Mouse (Mus musculus) thymus, adult 2 months (tissue): Measurements from ENCODE around the gene Faap20. TPM values are rescaled to one million over a fixed set of nuclear protein-coding genes. Genes with fewer than 3 reads are reported as not detected.

Source experiments
- DNase-seq: peaks from one replicate; pipeline ENCODE4 v3.0.0; 2021
- H3K27ac ChIP-seq: fragments of 200-500 bp; 2 replicates; pipeline ENCODE4 v1.5.1; 2012; ENCODE audit warnings: low read length, control low read depth; ENCODE audit not compliant: control insufficient read depth, insufficient read depth
- H3K27me3 ChIP-seq: fragments of 200-500 bp; 2 replicates; pipeline ENCODE4 v1.6.1; 2012; ENCODE audit warnings: mild to moderate bottlenecking, low read length, moderate library complexity, mixed read lengths; ENCODE audit not compliant: control insufficient read depth, insufficient read depth
- H3K36me3 ChIP-seq: fragments of 200-500 bp; 2 replicates; pipeline ENCODE4 v1.6.1; 2012; ENCODE audit warnings: mild to moderate bottlenecking, low read length, moderate library complexity; ENCODE audit not compliant: control insufficient read depth, insufficient read depth
- H3K4me1 ChIP-seq: fragments of 200-500 bp; replicated peaks from 2 replicates; pipeline ENCODE4 v1.6.1; 2012; ENCODE audit warnings: low read length; ENCODE audit not compliant: control insufficient read depth, insufficient read depth
- H3K4me3 ChIP-seq: fragments of 200-500 bp; 2 replicates; pipeline ENCODE4 v1.5.1; 2012; ENCODE audit warnings: mild to moderate bottlenecking, low read length, control low read depth, moderate library complexity; ENCODE audit not compliant: control insufficient read depth, insufficient read depth
- CTCF ChIP-seq: fragments of 200-500 bp; IDR thresholded peaks from 2 replicates; pipeline ENCODE4 v1.5.1; 2012; ENCODE audit warnings: mild to moderate bottlenecking, control low read depth, low read length, moderate library complexity, borderline replicate concordance; ENCODE audit not compliant: control insufficient read depth, poor library complexity, insufficient read depth; ENCODE audit errors: extremely low read depth
- POLR2A ChIP-seq: fragments of 200-500 bp; IDR thresholded peaks from 2 replicates; pipeline ENCODE4 v1.6.1; 2012; ENCODE audit warnings: mild to moderate bottlenecking, low read length, control low read depth, moderate library complexity; ENCODE audit not compliant: control insufficient read depth, poor library complexity, insufficient read depth; ENCODE audit errors: extremely low read depth
- WGBS: fragments of 180-500 bp; shearing (Covaris S2); methylation state at CpG from one replicate; pipeline ENCODE4 v1.1.7; 2018; 5-methylcytosine and 5-hydroxymethylcytosine counted together
- polyA plus RNA-seq: library from polyadenylated mRNA; depleted of rRNA; stranded (reverse); fragments of >200 nt; gene quantifications from 2 replicates; pipeline ENCODE4 v1.2.3, GENCODE M21; 2012

Gene Faap20
- polyA plus RNA-seq, 1 experiment = 91.3 TPM

DNA sequence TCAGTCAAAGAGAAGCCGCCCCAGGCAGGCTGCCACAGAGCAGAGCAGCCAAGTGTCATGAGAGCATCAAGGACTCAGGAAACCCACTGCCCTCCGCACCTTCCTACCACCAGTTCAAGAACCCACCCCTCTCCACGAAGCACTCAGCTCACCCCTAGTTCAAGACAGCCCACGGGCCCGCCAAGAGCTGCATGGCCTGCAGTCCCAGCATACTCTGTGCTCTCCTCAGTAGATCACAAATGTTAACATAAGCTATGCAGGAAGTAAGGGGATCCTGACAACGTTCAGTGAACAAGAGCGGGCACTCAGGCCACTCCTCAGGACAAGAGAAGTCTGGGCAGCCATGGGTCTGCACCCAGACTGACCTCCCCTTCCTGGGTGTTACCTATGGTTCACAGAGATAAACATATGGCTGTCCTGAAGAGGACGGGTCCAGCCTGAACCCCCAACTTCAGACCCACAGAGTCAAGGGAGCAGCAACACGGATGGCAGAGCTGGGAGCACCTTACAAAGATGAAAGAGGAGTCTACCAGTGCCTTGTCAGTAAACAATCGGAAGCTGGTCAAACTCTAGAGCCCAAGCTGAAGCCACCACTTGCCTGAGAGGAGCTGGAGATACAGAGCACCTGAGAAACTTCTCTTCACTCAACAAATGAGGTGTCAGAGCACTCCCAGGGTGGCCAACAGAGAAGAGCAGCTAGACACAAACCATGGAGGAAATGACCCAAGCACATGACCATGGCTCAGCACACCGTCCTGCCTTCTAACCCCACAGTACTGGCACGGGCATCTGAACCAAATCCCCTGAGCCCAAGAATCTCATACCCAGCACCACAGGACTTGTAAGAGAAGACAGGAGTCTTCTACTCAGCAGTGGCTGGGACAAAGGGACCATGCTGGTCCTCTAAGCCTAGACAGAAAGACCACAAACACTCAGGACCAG is 30.1 kb upstream of the Faap20 start:
- no peaks in the 10 kb centered on the region for H3K27me3 ChIP-seq
- H3K4me1 ChIP-seq = peaks cover 71% of the 10 kb centered on the region
- peak overlapping the region; percentile 18; the same call in 1 of the 2 replicates for H3K27ac ChIP-seq
- H3K36me3 ChIP-seq = no peaks in the 10 kb centered on the region
- DNase-seq = no peak
- WGBS = 57% methylated on average over 12 of the region's 12 CpGs
- peak overlapping the region; percentile 38 for H3K4me3 ChIP-seq
- TF ChIP-seq POLR2A (no peak), CTCF (no peak)

DNA sequence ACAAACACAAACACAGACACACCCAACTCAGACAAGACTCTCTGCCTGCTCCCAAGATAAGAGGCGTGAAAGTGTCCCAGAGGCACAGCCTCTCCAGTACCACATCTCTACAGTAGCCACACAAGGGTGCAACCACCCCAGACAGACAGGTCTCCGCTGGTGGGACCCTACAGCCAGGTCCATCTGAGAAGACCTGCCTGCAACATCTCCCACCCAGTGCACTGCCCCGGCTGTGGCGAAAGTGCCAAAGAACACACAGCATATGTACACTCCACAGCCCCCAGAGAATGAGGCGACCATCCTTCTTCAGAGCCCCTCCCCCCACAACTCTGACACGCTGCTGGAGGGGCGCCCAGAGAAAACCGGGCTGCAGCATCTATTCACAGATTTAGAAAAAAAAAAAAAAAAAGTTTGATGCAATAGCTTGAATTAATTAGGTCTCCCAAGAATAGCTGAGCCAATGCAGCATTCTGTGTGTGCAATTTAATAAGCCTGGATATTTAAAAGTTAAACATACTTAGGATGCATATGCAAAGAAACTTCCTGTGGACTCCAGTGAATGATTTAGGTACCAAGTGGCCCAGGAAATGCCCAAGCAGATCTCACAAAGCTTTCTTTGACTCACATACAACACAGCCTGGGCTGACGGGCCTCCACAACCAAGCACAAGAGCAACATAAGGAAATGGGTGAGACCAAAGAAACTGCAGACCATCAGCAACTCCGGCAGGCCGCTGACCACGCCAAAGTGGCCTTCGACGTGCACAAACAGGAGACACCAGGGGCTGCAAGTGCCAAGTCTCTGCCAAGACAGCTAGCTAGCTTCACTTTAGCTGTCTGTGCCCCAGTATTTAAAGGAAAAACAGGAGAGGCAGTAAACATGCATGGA is 29.1 kb upstream of the Faap20 start:
- TF ChIP-seq POLR2A (no peak), CTCF (no peak)
- WGBS = 52% methylated on average over 14 of the region's 14 CpGs
- peaks cover 62% of the 10 kb centered on the region for H3K4me1 ChIP-seq
- no peak overlapping the region for H3K27ac ChIP-seq
- H3K4me3 ChIP-seq = peak overlapping the region; percentile 89
- H3K36me3 ChIP-seq = no peaks in the 10 kb centered on the region
- no peaks in the 10 kb centered on the region for H3K27me3 ChIP-seq
- no peak for DNase-seq

DNA sequence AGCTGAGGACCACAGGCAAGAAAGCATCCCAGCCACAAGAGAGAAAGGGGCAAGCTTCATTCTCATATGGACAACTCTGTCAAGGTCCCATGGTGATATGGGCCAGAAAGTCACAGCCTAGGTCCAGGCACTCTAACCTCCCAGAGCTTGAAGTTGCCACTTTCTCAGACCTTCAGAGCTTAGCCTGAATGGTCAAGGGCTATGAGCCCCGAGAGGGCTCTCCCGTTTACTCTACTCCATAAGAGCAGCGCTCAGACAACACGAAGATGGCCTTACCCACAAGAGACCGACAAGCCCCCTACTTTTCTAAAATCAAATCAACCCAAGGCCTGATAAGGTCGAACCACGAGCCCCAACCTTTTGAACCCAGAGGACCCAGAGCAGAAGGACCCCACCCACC is 28.5 kb upstream of the Faap20 start:
- WGBS = 29% methylated on average over 7 of the region's 7 CpGs
- no peak for DNase-seq
- no peak overlapping the region for H3K27ac ChIP-seq

DNA sequence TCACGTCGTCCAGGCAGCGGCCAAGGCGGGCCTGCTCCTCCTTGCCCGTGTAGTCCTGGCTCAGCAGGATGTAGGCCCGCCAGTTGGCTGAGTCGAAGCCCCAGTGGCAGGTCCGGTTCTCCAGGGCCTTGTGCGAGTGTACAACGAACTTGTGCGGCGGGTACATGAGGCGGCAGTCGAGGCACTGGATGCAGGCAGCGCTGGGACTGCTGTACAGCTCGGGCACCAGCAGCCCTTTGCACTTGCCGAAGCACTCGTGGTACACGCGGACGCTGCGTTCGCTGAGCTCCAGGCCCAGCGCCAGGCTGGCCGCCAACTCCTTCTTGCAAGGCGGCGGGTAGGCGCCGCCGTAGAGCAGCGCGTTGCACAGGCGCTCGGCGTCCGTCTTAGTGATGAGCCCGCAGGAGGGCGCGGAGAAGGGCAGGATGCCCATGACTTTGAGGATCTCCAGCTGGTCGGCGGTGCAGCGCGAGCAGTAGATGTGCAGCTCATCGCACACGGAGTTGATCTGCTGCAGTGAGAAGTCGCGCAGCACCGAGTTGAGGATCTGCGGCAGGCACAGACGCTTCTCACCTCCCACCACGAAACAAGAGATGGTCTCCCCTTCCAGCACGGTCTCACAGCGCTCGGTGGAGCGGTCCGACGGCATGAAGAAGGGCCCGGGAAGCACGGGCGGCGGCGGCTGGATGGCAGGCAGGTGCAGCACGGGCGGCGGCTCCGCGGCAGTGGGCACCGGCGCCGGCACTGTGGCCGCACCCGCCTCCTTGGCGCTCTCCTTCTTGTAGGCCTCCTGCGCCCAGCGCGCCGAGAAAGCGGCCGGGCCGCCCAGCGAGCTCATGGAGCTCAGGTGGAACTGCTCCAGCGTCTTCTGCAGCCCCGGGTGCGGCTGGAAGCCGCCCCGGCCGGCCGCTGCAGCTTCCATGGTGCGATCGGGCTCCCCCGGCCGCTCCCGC is 27.7 kb upstream of the Faap20 start:
- WGBS = under 1% methylated on average over 93 of the region's 93 CpGs
- H3K36me3 ChIP-seq = no peaks in the 10 kb centered on the region
- DNase-seq = peak; percentile 55
- TF ChIP-seq POLR2A = no peak
- TF ChIP-seq CTCF = 0 out of 2 replicates have a peak, but pooled peaks have one; percentile 21
- H3K4me1 ChIP-seq = peaks cover 49% of the 10 kb centered on the region
- peak overlapping the region; percentile 89 for H3K4me3 ChIP-seq
- no peak overlapping the region for H3K27ac ChIP-seq
- no peaks in the 10 kb centered on the region for H3K27me3 ChIP-seq

More for the DNA sequence above, 28.5 kb upstream of the Faap20 start:
- Histone ChIP-seq H3K4me1 (peaks cover 55% of the 10 kb centered on the region), H3K27me3 (no peaks in the 10 kb centered on the region), H3K36me3 (no peaks in the 10 kb centered on the region), H3K4me3 (peak overlapping the region; percentile 89)
- TF ChIP-seq POLR2A = no peak

DNA sequence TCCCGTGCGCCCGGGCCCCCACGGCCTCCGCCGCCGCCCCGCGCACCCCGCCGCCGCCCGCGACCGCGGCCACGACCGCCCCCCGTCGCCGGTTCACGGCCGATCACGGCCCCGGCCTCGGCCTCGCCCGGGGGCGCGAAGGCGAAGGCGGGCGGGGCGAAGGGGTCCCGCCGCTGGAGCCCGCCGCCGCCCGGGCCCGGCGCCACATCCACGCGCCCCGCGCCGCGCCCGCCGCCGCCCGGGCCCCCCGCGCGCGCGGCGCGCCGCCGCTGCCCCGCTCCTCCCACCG is 27.1 kb upstream of the Faap20 start, which contains the start of gene Ski:
Ski (minus strand) TSS at position 41 of the 289 bp plus-strand sequence.
- 29% methylated on average over 63 of the region's 63 CpGs for WGBS
- Histone ChIP-seq H3K27ac (no peak within 1 kb of the TSS), H3K36me3 (no peaks in the 10 kb centered on the region), H3K4me1 (peaks cover 44% of the 10 kb centered on the region), H3K4me3 (peak within 1 kb of the TSS; percentile 89), H3K27me3 (no peaks in the 10 kb centered on the region)
- no peak for DNase-seq
- TF ChIP-seq CTCF (no peak), POLR2A (no peak)
